21 mouse cellular contexts compared by ENCODE assay signal in the genomic region with DNA sequence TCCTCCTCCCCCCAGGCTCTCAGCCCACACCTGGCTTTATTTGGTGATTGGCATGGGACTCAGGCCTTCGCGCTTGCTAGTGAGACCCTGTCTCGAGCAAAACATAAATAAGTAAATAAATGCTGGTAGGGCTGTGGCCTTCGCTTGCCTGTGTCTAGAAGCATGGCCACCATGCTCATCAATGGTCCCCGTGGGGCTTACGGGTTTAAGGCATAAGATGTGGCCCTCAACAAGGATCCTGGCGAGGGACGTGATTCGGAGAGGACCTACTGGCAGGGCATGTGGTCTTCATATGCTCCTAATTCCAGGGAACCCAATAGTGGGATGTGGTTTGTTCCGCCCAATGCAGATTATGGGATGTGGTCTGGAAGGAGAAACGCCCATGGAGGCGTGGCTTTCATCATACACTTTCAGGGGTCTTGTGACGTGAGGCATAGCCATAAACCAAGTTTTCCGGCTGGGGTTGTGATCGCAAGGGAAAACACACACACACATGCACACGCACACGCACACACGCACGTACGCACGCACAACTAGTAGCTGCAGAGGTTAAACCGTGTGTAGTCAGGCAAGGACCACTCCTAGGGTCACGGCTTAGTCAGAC. TPM values are rescaled to one million over a fixed set of nuclear protein-coding genes. Genes with fewer than 3 reads are reported as not detected.
A peak's percentile ranks its signal among the peaks of the same experiment; 100 is the strongest.
DNase-seq lines count a peak whose midpoint lies in the region; ATAC-seq and TF ChIP-seq lines count a peak whose summit lies in the region.
"Had no signal": no experiment of that assay in that cellular context is flagged by ENCODE, and none has a peak within 500 bp of the region (broad histone marks: within the 10 kb centered on the region; RNA-seq: fewer than 3 reads in every experiment).

No protein-coding gene starts in this region.

- H3K4me1 ChIP-seq in embryonic facial prominence, embryonic 12.5 days, result peaks cover 6% of the 10 kb centered on the region; the same call in 1 of the 2 replicates
- H3K4me1 ChIP-seq in embryonic facial prominence, embryonic 10.5 days, result peaks cover 15% of the 10 kb centered on the region
- peaks cover 0 to 2% of the 10 kb centered on the region in 2 experiments; a peak in 1 of 4 replicates for H3K4me1 ChIP-seq in ES-E14 (ENCODE audit: control insufficient read depth in 2 of 2, insufficient read depth in 2 of 2, low read length in 2 of 2, poor library complexity in 1 of 2)
- H3K4me1 ChIP-seq in limb, embryonic 10.5 days, result peaks cover 11% of the 10 kb centered on the region

- intact Hi-C loops in left cerebral cortex, adult 2 months (cut with DNase I), result no loop called here
- intact Hi-C loops in left cerebral cortex, postnatal 36 days (cut with DNase I), result no loop called here
- intact Hi-C loops in heart, postnatal 25 days (cut with DNase I), result no loop called here

- WGBS in embryonic facial prominence, embryonic 12.5 days, result 47% methylated on average over 23 of the region's 23 CpGs
- 45% methylated on average over 23 of the region's 23 CpGs for WGBS in embryonic facial prominence, embryonic 10.5 days
- WGBS in limb, embryonic 10.5 days, result 51% methylated on average over 23 of the region's 23 CpGs

- H3K9ac ChIP-seq in embryonic facial prominence, embryonic 12.5 days, result no peak overlapping the region
- no peak overlapping the region for H3K9ac ChIP-seq in ES-E14 (ENCODE audit: insufficient read depth, low read depth, low read length, poor library complexity, severe bottlenecking)
- H3K9ac ChIP-seq: liver, embryonic 14.5 days; midbrain, embryonic 15.5 days had no signal

- peak overlapping the region; percentile 16 for H3K4me3 ChIP-seq in embryonic facial prominence, embryonic 12.5 days
- H3K4me3 ChIP-seq in embryonic facial prominence, embryonic 10.5 days, result no peak overlapping the region
- H3K4me3 ChIP-seq in left cerebral cortex, adult 2 months, result no peak overlapping the region
- peak overlapping the region; percentile 29 to 59; a peak in 2 of 4 replicates for H3K4me3 ChIP-seq in ES-E14 (ENCODE audit: insufficient read depth in 1 of 2, low read depth in 1 of 2, low read length in 2 of 2, poor library complexity in 1 of 2, severe bottlenecking in 1 of 2)
- H3K4me3 ChIP-seq in limb, embryonic 10.5 days, result peak overlapping the region; percentile 15; the same call in 1 of the 2 replicates
- H3K4me3 ChIP-seq: heart, adult 2 months; midbrain, embryonic 15.5 days; myocyte had no signal

- ATAC-seq in embryonic facial prominence, embryonic 12.5 days (ENCODE audit: insufficient number of reproducible peaks, insufficient read depth, low FRiP score, low TSS enrichment), result no peak
- ATAC-seq: midbrain, embryonic 15.5 days had no signal

- 0 out of 2 replicates have a peak, but pooled peaks cover 3% of the 10 kb centered on the region for H3K9me3 ChIP-seq in embryonic facial prominence, embryonic 12.5 days
- H3K9me3 ChIP-seq in embryonic facial prominence, embryonic 10.5 days, result no peaks in the 10 kb centered on the region
- H3K9me3 ChIP-seq in ES-E14 (ENCODE audit: control insufficient read depth, insufficient read depth, low read depth, low read length), result no peaks in the 10 kb centered on the region
- no peaks in the 10 kb centered on the region for H3K9me3 ChIP-seq in limb, embryonic 10.5 days (replicated peaks)
- H3K9me3 ChIP-seq: midbrain, embryonic 15.5 days had no signal

- in situ Hi-C loops in ES-E14 (cut with MboI; ENCODE audit: low sequenced_read_pairs in 2 of 2, unreplicated experiment in 2 of 2), result no loop called here

- no peak overlapping the region for H3K4me2 ChIP-seq in embryonic facial prominence, embryonic 12.5 days (replicated peaks)
- H3K4me2 ChIP-seq: midbrain, embryonic 15.5 days had no signal

- DNase-seq in embryonic facial prominence, embryonic 10.5 days (ENCODE audit: low spot score), result no peak
- DNase-seq in left cerebral cortex, adult 2 months (ENCODE audit: extremely low spot score in 1 of 2, low spot score in 2 of 2), result no peak
- no peak for DNase-seq in left cerebral cortex, postnatal 36 days (ENCODE audit: low spot score in 2 of 2)
- no peak for DNase-seq in ES-E14 (ENCODE audit: low read depth, low spot score)
- no peak for DNase-seq in limb, embryonic 10.5 days (ENCODE audit: low spot score)
- no peak for DNase-seq in heart, postnatal 25 days (ENCODE audit: low spot score)
- DNase-seq in right cerebral cortex, postnatal 4 days, result no peak
- DNase-seq: adrenal gland, adult 2 months; cerebellum, adult 9-10 months; gastrocnemius, postnatal 25 days; heart, adult 2 months; heart, postnatal 4 days; kidney, adult 11 months; kidney, postnatal 10 days; thymus, adult 18-20 months had no signal

- TF ChIP-seq CTCF in left cerebral cortex, adult 2 months (IDR thresholded peaks at IDR 0.05), result no peak

- no peak overlapping the region for H3K27ac ChIP-seq in embryonic facial prominence, embryonic 12.5 days
- H3K27ac ChIP-seq in embryonic facial prominence, embryonic 10.5 days (replicated peaks), result no peak overlapping the region
- peak overlapping the region; percentile 32; the same call in 1 of the 2 replicates for H3K27ac ChIP-seq in left cerebral cortex, adult 2 months
- no peak overlapping the region for H3K27ac ChIP-seq in ES-E14 (ENCODE audit: insufficient read depth, low read depth, low read length, poor library complexity, severe bottlenecking)
- no peak overlapping the region for H3K27ac ChIP-seq in limb, embryonic 10.5 days
- H3K27ac ChIP-seq: heart, adult 2 months; liver, embryonic 14.5 days; midbrain, embryonic 15.5 days had no signal

- H3K27me3 ChIP-seq in embryonic facial prominence, embryonic 12.5 days, result peaks cover 84% of the 10 kb centered on the region
- H3K27me3 ChIP-seq in embryonic facial prominence, embryonic 10.5 days (replicated peaks; ENCODE audit: low read depth, poor library complexity, severe bottlenecking), result peaks cover 94% of the 10 kb centered on the region
- peaks cover 93% of the 10 kb centered on the region for H3K27me3 ChIP-seq in limb, embryonic 10.5 days (ENCODE audit: low read depth, poor library complexity, severe bottlenecking)

- no peaks in the 10 kb centered on the region for H3K36me3 ChIP-seq in embryonic facial prominence, embryonic 12.5 days
- no peaks in the 10 kb centered on the region for H3K36me3 ChIP-seq in embryonic facial prominence, embryonic 10.5 days (replicated peaks)
- H3K36me3 ChIP-seq in ES-E14 (ENCODE audit: control insufficient read depth, insufficient read depth, low read length, poor library complexity, severe bottlenecking), result no peaks in the 10 kb centered on the region
- H3K36me3 ChIP-seq in limb, embryonic 10.5 days, result no peaks in the 10 kb centered on the region

TF ChIP-seq in ES-E14, 5 proteins besides CTCF, POLR2A, EP300 and RAD21 (continues in another document):
- TF ChIP-seq ZC3H11A (IDR thresholded peaks at IDR 0.05; ENCODE audit: borderline replicate concordance, low read depth, low read length) (no peak), CHD2 (IDR thresholded peaks at IDR 0.05; ENCODE audit: low read depth, low read length) (no peak), ZNF384 (IDR thresholded peaks at IDR 0.05; ENCODE audit: low read depth, low read length) (no peak), HCFC1 (IDR thresholded peaks at IDR 0.05; ENCODE audit: borderline replicate concordance, insufficient read depth, low read length) (no peak)

RNA-seq across cellular contexts. Expression of a gene that starts 9.4 kb away (rescaled TPM):
- 4.1 and 6.1 TPM in 2 replicates for polyA plus RNA-seq in embryonic facial prominence, embryonic 12.5 days (2016; fragmentation: Nextera tagmentation; extraction: Ambion mirVana)
- polyA plus RNA-seq in embryonic facial prominence, embryonic 10.5 days (2016; fragmentation: Nextera tagmentation; extraction: Ambion mirVana), result 6.2 and 6.8 TPM in 2 replicates
- 100 to 1,000 TPM; 175 to 186 TPM for total RNA-seq in left cerebral cortex, adult 2 months (2021)
- 100 to 1,000 TPM; 192 to 201 TPM for total RNA-seq in left cerebral cortex, postnatal 36 days (2021)
- 4.3 and 9.2 TPM in 2 replicates for total RNA-seq in ES-E14 (2012; rRNA removed)
- 0.29 and 0.61 TPM in 2 replicates for polyA plus RNA-seq in limb, embryonic 10.5 days (2016; fragmentation: Nextera tagmentation; extraction: Ambion mirVana)
- under 1 TPM in 1 of 2 experiments, not detected in 1; 0.03 TPM for total RNA-seq in heart, postnatal 25 days (2021)
- total RNA-seq: common myeloid progenitor, adult 5-6 weeks; MEL had no signal
- polyA plus RNA-seq: myocyte had no signal

RNA-seq across cellular contexts. Expression of a gene that starts 19.8 kb away (rescaled TPM):
- polyA plus RNA-seq in embryonic facial prominence, embryonic 12.5 days (2016; fragmentation: Nextera tagmentation; extraction: Ambion mirVana), result 24.2 and 25.0 TPM in 2 replicates
- polyA plus RNA-seq in embryonic facial prominence, embryonic 10.5 days (2016; fragmentation: Nextera tagmentation; extraction: Ambion mirVana), result 32.0 and 33.4 TPM in 2 replicates
- total RNA-seq in left cerebral cortex, adult 2 months (2021), result 10 to 100 TPM; 20.7 to 22.0 TPM
- 10 to 100 TPM; 18.5 to 27.4 TPM for total RNA-seq in left cerebral cortex, postnatal 36 days (2021)
- 9.6 and 10.4 TPM in 2 replicates for total RNA-seq in ES-E14 (2012; rRNA removed)
- polyA plus RNA-seq in limb, embryonic 10.5 days (2016; fragmentation: Nextera tagmentation; extraction: Ambion mirVana), result 29.6 and 35.9 TPM in 2 replicates
- 1 to 10 TPM; 5.4 to 7.6 TPM for total RNA-seq in heart, postnatal 25 days (2021)

RNA-seq across cellular contexts. Expression of a gene that starts 27.7 kb away (rescaled TPM):
- 25.8 and 28.3 TPM in 2 replicates for polyA plus RNA-seq in embryonic facial prominence, embryonic 12.5 days (2016; fragmentation: Nextera tagmentation; extraction: Ambion mirVana)
- 22.4 and 25.2 TPM in 2 replicates for polyA plus RNA-seq in embryonic facial prominence, embryonic 10.5 days (2016; fragmentation: Nextera tagmentation; extraction: Ambion mirVana)
- total RNA-seq in left cerebral cortex, adult 2 months (2021), result 10 to 100 TPM; 13.1 to 14.2 TPM
- total RNA-seq in left cerebral cortex, postnatal 36 days (2021), result 10 to 100 TPM; 12.7 to 16.7 TPM
- 10.4 and 11.2 TPM in 2 replicates for total RNA-seq in ES-E14 (2012; rRNA removed)
- 20.1 and 27.9 TPM in 2 replicates for polyA plus RNA-seq in limb, embryonic 10.5 days (2016; fragmentation: Nextera tagmentation; extraction: Ambion mirVana)
- total RNA-seq in heart, postnatal 25 days (2021), result 10 to 100 TPM; 20.9 to 21.5 TPM

RNA-seq across cellular contexts. Expression of a gene that starts 28.0 kb away (rescaled TPM):
- 46.5 and 46.7 TPM in 2 replicates for polyA plus RNA-seq in embryonic facial prominence, embryonic 12.5 days (2016; fragmentation: Nextera tagmentation; extraction: Ambion mirVana)
- polyA plus RNA-seq in embryonic facial prominence, embryonic 10.5 days (2016; fragmentation: Nextera tagmentation; extraction: Ambion mirVana), result 45.8 and 46.8 TPM in 2 replicates
- total RNA-seq in left cerebral cortex, adult 2 months (2021), result 10 to 100 TPM; 46.6 to 47.9 TPM
- 10 to 100 TPM; 47.9 to 50.5 TPM for total RNA-seq in left cerebral cortex, postnatal 36 days (2021)
- total RNA-seq in ES-E14 (2012; rRNA removed), result 30.0 and 31.2 TPM in 2 replicates
- polyA plus RNA-seq in limb, embryonic 10.5 days (2016; fragmentation: Nextera tagmentation; extraction: Ambion mirVana), result 45.3 and 49.8 TPM in 2 replicates
- 10 to 100 TPM; 21.2 to 25.5 TPM for total RNA-seq in heart, postnatal 25 days (2021)

RNA-seq across cellular contexts. Expression of a gene that starts 28.0 kb away (rescaled TPM):
- 0.04 and 0.06 TPM in 2 replicates for polyA plus RNA-seq in embryonic facial prominence, embryonic 12.5 days (2016; fragmentation: Nextera tagmentation; extraction: Ambion mirVana)
- polyA plus RNA-seq in embryonic facial prominence, embryonic 10.5 days (2016; fragmentation: Nextera tagmentation; extraction: Ambion mirVana), result 0.14 and 0.24 TPM in 2 replicates
- total RNA-seq in left cerebral cortex, adult 2 months (2021), result 100 to 1,000 TPM; 101 to 106 TPM
- 10 to 100 TPM; 78.4 to 95.6 TPM for total RNA-seq in left cerebral cortex, postnatal 36 days (2021)
- total RNA-seq in ES-E14 (2012; rRNA removed), result 2.2 and 4.8 TPM in 2 replicates
- polyA plus RNA-seq in limb, embryonic 10.5 days (2016; fragmentation: Nextera tagmentation; extraction: Ambion mirVana), result 0.04 TPM in 1 of 2 replicates, not detected in the other
- total RNA-seq in heart, postnatal 25 days (2021), result not detected
- total RNA-seq: common myeloid progenitor, adult 5-6 weeks; heart, postnatal 4 days; MEL had no signal

Comparison
In these comparisons a context has a peak if more than half of its experiments do, and no peak if none do; other contexts are left out.
1. H3K4me3 ChIP-seq: peak in embryonic facial prominence, embryonic 12.5 days (single experiment), ES-E14 (2 of 2) and limb, embryonic 10.5 days (single experiment); none in embryonic facial prominence, embryonic 10.5 days (single experiment) and left cerebral cortex, adult 2 months (single experiment).
2. RNA of a gene that starts 9.4 kb away (total RNA-seq): 192 to 201 TPM in left cerebral cortex, postnatal 36 days and 175 to 186 TPM in left cerebral cortex, adult 2 months; 4.3 to 9.2 TPM in ES-E14 and 0.03 TPM in heart, postnatal 25 days; every median in the first group is over 10 times any median in the second.